Mouse (Mus musculus): Measurements from ENCODE around the gene Baiap2l2. TPM values are rescaled to one million over a fixed set of nuclear protein-coding genes. Genes with fewer than 3 reads are reported as not detected.

Gene Baiap2l2
- total RNA-seq, 2 experiments from 2014 or later, result 3.1 to 3.2 TPM

DNA sequence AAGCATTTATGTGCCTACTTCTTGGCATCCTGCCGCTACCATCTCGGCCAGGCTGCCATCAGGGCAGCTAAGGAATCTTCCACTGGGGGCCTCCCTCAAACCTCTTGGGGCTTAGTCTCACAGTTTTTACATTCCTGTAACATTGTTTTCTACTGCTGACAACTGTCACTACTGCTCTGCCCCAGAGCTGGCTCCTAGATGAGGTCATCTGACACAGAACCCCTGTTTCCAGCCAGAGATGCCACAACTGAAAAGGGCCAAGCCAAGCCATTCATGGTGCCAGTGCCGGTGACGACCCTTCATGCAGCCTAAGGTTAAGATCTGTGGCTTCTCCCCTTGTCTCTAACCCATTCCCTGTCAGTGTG lies 38.4 kb upstream of the Baiap2l2 start:
- TF ChIP-seq CTCF (IDR thresholded peaks at IDR 0.05), result no peak
- no peak overlapping the region for H3K4me3 ChIP-seq
- H3K27ac ChIP-seq, result peak overlapping the region; percentile 82
- no peak for DNase-seq
- intact Hi-C loops (cut with DNase I), result loop anchor here (5.0 kb wide), 1 partner anchor 56 kb away; no protein-coding TSS in a partner anchor

DNA sequence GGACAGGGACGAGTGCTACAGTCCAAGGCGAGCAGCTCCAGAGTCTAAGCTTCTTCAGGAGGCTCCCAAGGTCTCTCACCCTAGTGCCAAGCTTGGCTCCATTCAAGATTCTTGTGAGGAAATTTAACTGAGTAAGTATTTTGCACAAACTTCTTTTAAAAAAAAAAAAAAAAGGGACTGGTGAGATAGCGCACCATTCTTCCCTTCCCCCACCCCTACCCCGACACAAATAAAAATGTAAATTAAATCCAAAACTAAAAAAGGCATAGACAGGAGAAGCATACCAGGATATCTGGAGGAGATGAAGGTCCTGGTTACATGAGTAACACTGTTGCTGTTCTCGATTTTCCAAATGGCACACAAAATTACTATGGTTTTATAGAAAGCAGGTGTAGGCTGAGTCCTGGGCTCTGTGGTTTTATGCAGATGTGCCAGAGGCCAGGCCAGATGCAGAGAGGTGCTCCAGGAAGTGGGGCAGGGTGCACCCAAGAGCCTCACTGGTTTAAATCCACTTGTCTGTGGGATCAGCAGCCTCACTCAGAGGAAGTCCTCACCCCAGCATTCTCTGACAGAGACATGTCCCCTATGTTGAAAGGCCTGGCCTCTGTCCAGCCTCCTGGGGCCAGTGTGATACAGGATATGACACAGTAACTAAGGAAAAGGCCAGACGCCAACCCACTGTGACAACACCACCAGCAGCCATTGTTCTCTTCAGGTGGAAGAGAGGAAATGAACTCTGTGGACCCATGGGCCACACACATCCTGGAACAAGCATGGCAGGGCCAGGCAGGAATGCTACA lies 37.9 kb upstream of the Baiap2l2 start:
- Histone ChIP-seq H3K27ac (peak overlapping the region; percentile 82), H3K4me3 (no peak overlapping the region)
- intact Hi-C loops (cut with DNase I), result loop anchor here (5.0 kb wide), 1 partner anchor 56 kb away; no protein-coding TSS in a partner anchor
- TF ChIP-seq CTCF (IDR thresholded peaks at IDR 0.05), result no peak
- DNase-seq, result peak; percentile 79

DNA sequence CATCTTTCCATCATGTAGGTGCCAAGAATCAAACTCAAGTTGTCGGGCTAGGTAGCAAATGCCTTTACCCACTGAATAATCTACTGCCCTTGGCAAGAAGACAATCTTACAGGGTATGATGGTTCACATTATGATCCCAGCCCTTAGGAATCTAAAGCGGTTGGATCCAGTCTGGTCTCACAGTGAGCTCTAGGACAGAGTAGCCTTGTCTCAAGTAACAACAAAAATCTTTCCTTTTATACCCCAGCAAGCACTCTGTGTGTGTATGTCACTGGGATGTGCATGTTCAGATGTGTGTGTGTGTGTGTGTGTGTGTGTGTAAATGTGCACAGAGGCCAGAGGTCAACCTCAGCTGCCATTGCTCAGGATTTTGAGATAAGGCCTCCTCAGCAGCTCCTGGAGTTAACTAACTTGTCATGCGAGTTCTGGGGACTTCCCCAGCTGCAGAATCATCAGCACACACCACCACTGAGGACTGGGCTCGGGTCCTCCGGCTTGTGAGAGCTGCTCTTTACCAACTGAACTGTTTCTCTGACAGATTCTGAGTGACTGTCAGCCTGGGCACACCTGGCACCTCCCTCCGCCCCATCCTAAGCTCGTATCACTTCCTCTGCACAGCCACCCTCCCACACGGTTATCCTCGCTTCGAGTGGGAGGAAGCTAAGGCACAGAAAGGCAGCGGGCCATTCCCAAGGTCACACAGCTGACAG lies 37.1 kb upstream of the Baiap2l2 start:
- Histone ChIP-seq H3K27ac (peak overlapping the region; percentile 82), H3K4me3 (no peak overlapping the region)
- intact Hi-C loops (cut with DNase I), result loop anchor here (5.0 kb wide), 1 partner anchor 55 kb away; no protein-coding TSS in a partner anchor
- DNase-seq, result no peak
- no peak for TF ChIP-seq CTCF (IDR thresholded peaks at IDR 0.05)

DNA sequence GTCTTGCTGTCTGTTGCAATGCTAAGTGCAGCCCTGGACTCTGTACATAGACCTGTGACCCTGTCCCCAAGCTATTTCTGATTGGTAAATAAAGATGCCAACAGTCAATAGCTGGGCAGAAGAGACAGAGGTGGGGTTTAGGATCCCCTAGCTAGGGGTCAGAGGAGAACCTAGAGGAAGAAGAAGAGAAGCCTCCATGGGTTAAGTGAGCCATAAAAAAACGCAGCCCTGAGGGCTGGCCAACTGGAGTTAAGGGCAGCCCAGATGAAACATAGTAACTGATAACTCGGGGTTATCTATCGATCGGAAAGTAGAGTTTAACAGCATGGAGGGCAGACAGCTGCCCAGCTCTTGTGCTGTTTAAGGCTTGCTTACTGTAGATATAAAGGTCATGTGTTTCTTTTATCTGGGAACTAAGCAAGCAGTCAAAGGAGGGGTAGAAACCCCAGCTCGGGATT lies 36.4 kb upstream of the Baiap2l2 start:
- Histone ChIP-seq H3K27ac (peak overlapping the region; percentile 48; the same call in 1 of the 2 replicates), H3K4me3 (no peak overlapping the region)
- no peak for DNase-seq
- no peak for TF ChIP-seq CTCF (IDR thresholded peaks at IDR 0.05)
- intact Hi-C loops (cut with DNase I), result loop anchor here (5.0 kb wide), 1 partner anchor 54 kb away; no protein-coding TSS in a partner anchor

DNA sequence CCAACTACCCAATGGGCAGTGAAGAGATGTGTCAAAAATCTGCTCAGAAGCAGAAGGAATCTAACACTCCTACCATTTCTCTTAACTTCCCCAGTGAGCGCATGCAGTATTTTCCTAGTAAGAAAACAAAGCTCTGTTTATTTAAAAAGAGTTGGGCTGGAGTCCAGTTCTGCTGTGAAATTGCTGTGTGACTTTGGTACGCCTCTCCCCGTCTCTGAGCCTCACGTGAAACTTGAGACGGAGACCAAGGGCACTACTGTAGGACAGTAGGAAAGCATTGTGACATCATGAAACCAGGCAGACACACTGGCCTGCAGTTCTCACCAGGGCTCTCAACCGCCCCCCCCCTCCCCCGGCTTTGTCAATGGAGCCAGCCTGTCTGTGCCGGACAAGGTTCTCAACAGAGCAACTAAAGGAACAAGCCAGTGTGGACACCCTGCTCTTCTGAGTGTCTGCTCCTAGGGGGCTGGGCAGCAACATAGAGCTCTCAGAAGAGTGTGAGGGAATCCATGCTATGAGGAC lies 28.6 kb upstream of the Baiap2l2 start:
- no peak for DNase-seq
- intact Hi-C loops (cut with DNase I), result no loop called here
- TF ChIP-seq CTCF (IDR thresholded peaks at IDR 0.05), result no peak
- no peak overlapping the region for H3K4me3 ChIP-seq
- no peak overlapping the region for H3K27ac ChIP-seq

DNA sequence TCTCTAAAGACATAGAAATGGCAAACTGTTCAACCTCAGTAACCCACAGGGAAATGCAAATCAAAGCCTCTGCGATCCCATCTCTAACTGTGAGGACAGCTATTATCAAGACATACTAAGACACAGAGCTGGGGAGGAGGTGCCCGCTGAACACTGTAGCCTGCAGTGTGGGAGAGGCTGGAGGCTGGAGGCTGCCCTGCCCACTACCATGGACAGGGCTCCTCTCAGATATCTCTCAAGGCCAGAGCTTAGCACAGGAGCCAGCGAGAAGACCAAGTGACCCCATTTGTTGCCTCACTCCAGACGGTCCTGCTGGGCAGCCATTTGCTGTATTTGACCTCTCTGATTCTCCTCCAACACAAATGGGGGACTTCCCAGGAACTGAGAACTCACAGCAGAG lies 22.5 kb upstream of the Baiap2l2 start:
- no peak for DNase-seq
- Histone ChIP-seq H3K27ac (no peak overlapping the region), H3K4me3 (no peak overlapping the region)
- intact Hi-C loops (cut with DNase I), result no loop called here
- TF ChIP-seq CTCF (IDR thresholded peaks at IDR 0.05), result no peak

DNA sequence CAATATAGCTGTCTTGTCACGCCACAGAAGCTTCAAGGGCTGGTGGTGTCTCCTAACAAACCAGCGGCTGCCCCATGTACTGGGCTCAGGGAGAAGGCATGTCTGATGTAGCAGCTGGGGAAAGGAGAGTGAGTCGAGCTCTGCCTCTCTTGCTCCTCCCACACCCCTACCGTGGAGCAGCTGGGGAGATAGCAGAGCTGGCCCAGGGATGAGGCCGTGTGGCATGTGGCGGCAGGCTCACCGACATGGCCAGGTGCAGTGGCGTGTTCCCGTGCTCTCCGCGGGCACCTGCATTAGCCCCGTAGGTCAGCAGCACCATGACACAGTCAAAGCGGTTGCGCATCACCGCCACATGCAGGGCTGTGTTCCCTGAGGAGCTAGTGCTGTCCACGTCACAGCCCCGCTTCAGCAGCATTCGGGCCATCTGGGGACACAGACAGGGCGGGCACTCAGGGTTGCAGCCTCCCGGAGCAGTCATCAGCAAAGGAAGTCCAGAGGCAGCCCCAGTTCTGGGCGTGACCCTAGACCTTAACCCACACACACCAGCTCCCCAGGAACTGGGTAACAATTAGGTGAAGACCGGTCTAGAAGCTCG lies 20.8 kb upstream of the Baiap2l2 start:
- intact Hi-C loops (cut with DNase I), result no loop called here
- no peak for DNase-seq

DNA sequence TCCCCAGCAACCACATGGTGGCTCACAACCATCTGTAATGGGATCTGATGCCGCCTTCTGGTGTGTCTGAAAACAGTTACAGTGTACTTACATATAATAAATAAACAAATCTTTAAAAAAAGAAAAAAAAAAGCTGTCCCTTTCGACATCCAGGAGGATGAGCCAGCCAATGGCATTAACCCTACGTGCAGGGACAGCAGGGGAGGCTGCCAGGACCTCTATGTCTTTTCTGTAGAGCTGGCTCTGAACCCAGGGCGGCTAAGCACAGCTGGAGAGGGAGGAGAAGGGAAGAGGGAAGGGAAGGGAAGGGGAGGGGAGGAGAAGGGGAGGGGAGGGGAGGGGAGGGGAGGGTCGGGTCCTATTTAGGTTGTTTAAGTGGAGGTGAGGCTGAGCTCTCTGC lies 19.5 kb upstream of the Baiap2l2 start:
- Histone ChIP-seq H3K4me3 (no peak overlapping the region), H3K27ac (no peak overlapping the region)
- no peak for TF ChIP-seq CTCF (IDR thresholded peaks at IDR 0.05)
- intact Hi-C loops (cut with DNase I), result no loop called here
- no peak for DNase-seq

More for the DNA sequence above, 20.8 kb upstream of the Baiap2l2 start:
- Histone ChIP-seq H3K27ac (no peak overlapping the region), H3K4me3 (no peak overlapping the region)
- no peak for TF ChIP-seq CTCF (IDR thresholded peaks at IDR 0.05)

DNA sequence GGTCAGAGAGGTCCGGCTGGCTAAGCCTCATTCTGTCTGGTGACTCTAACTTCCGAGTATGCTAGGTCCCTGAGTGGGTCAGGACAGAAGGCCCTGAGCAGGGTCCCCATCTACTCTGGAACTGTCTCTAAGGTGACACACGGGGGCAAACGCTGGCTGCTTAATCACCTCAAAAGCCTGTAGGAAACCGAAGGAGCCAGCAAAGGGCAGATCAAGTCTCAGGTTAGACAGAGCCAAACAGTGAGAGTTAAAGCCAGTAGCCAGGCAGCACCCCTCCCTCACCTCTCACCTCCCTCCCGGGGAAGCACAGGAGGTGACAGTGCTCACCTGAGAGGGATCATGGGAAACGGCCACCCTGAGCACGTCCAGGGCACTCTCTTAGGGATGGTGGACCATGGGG lies 18.4 kb upstream of the Baiap2l2 start:
- intact Hi-C loops (cut with DNase I), result no loop called here
- peak; percentile 43 for TF ChIP-seq CTCF (IDR thresholded peaks at IDR 0.05)
- H3K27ac ChIP-seq, result no peak overlapping the region

DNA sequence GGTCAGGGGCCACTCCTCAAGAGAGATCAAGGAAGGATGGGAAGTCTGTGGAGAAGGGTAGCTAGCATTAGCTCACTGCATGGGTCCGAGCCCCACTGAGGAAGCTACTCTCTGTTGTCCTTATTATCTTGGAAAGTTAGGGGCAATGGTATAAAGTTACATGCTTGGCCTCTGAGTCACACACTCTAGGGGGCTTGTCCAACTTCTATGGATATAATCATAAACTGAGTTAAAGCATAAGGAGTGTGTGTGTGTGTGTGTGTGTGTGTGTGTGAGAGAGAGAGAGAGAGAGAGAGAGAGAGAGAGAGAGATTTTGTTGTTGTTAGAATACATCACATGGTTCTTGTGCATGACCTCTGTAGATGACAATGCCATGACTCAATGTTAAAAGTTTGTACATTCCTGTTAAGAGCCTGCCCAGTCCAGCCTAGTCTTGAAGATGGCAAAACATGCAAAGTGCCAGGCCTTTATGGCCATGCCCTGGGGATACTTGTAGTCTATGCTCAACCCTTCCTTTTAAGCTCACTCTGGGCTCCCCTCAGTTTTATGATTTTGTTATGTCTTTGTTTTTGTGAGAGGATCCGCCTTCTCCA lies 14.3 kb upstream of the Baiap2l2 start:
- H3K4me3 ChIP-seq, result no peak overlapping the region
- DNase-seq, result no peak
- intact Hi-C loops (cut with DNase I), result no loop called here
- no peak overlapping the region for H3K27ac ChIP-seq
- TF ChIP-seq CTCF (IDR thresholded peaks at IDR 0.05), result no peak

More for the DNA sequence above, 18.4 kb upstream of the Baiap2l2 start:
- no peak overlapping the region for H3K4me3 ChIP-seq
- DNase-seq, result no peak

DNA sequence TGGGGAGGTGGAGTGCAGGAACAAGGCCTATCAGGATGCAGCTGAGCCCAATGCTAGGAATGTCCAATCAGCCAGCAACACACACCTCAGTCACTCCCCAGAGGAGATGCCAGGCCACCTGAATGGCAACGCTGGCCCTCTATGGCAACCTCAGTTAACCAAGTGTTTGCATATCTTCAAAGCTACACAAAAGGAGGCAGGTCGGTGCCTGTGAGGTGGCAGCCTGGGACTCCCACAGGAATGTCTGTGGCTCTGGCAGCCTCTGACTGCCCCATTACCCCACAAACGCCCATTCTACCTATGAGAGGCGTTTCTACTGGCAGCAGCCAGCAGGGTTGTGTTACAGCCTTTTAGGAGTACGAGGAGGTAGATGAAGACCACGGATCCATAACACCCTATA lies 13.2 kb upstream of the Baiap2l2 start:
- DNase-seq, result no peak
- no peak overlapping the region for H3K4me3 ChIP-seq
- intact Hi-C loops (cut with DNase I), result no loop called here
- H3K27ac ChIP-seq, result no peak overlapping the region
- TF ChIP-seq CTCF (IDR thresholded peaks at IDR 0.05), result no peak

DNA sequence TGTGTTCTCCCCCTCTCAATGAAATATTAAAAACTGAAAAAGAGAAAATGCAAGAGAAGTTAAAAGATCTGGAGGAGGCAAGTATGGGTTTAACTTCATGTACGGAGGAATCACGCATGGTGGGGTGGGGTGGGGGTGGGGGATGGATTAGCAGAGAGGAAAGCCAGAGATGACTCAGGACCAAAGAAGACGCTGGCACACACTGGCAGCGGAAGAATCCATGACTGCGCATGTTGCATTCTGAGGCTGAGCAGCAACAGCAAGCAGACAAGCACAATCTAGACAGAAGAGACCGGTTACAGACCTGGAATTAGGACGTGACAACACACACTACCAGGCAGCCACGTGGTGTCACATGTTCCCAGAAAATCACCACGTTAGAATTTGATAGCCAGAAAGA lies 7.4 kb upstream of the Baiap2l2 start:
- no peak overlapping the region for H3K4me3 ChIP-seq
- H3K27ac ChIP-seq, result no peak overlapping the region
- no peak for TF ChIP-seq CTCF (IDR thresholded peaks at IDR 0.05)
- intact Hi-C loops (cut with DNase I), result no loop called here
- no peak for DNase-seq
